Mouse (Mus musculus) gastrocnemius, postnatal 4 days (tissue): ENCODE measurements at regions not wholly inside any gene's neighbourhood (a gene's known extent, or its start where the extent isn't known, plus 50 kb on each side); places are given as distances from the start of the nearest gene placed in this dataset.
A peak's percentile ranks its signal among the peaks of the same experiment; 100 is the strongest.

Source experiments
- DNase-seq, 2 experiments: peaks; one replicate each; pipeline ENCODE4 v3.0.0; 2021 to 2022; ENCODE audit warnings: low spot score in 2 of 2, mixed read lengths in 2 of 2

- DNase-seq, result peak; percentile 53
Measured at GRCm38 (mm10) chr1:34642304-34642893, 62.9 kb downstream of the Amer3 start.

- DNase-seq, result no peak
Measured at GRCm38 (mm10) chr1:34653963-34654644, 74.6 kb downstream of the Amer3 start.

- DNase-seq, result no peak
Measured at GRCm38 (mm10) chr1:34657481-34657880, 78.0 kb downstream of the Amer3 start.

- no peak for DNase-seq
Measured at GRCm38 (mm10) chr1:34663875-34664547, 84.6 kb downstream of the Amer3 start.

- DNase-seq, result no peak
Measured at GRCm38 (mm10) chr1:34664816-34665511, 85.5 kb downstream of the Amer3 start.

GRCm38 (mm10) chr1:34665512-34665854 is 86.0 kb downstream of the Amer3 start:
- no peak for DNase-seq

GRCm38 (mm10) chr1:34666226-34666662 is 86.8 kb downstream of the Amer3 start:
- DNase-seq, result no peak

GRCm38 (mm10) chr1:34677105-34677741 is 97.8 kb downstream of the Amer3 start:
- DNase-seq, result no peak

- DNase-seq, result peak in 1 of 2 experiments; percentile 61
Measured at GRCm38 (mm10) chr1:34677832-34678733, 98.6 kb downstream of the Amer3 start.

GRCm38 (mm10) chr1:34678734-34679068 is 99.2 kb downstream of the Amer3 start:
- DNase-seq, result no peak

GRCm38 (mm10) chr1:34686539-34686938 is 107.1 kb downstream of the Amer3 start:
- no peak for DNase-seq

- DNase-seq, result no peak
Measured at GRCm38 (mm10) chr1:34696533-34696932, 117.1 kb downstream of the Amer3 start.

- peak in 1 of 2 experiments; percentile 41 for DNase-seq
Measured at GRCm38 (mm10) chr1:34700237-34701030, 121.0 kb downstream of the Amer3 start.

GRCm38 (mm10) chr1:34701436-34701835 is 122.0 kb downstream of the Amer3 start:
- no peak for DNase-seq

GRCm38 (mm10) chr1:34709089-34709488 is 129.6 kb downstream of the Amer3 start:
- no peak for DNase-seq

GRCm38 (mm10) chr1:34722674-34723073 is 120.2 kb downstream of the Fam168b start:
- DNase-seq, result no peak

- no peak for DNase-seq
Measured at GRCm38 (mm10) chr1:34732156-34732555, 110.7 kb downstream of the Fam168b start.

GRCm38 (mm10) chr1:34733026-34733913 is 109.6 kb downstream of the Fam168b start:
- DNase-seq, result no peak
